ENCODE assay signal across 12 mouse cellular contexts in genomic region chr2:16365830-16366401, GRCm38 (mm10). TPM values are rescaled to one million over a fixed set of nuclear protein-coding genes. Genes with fewer than 3 reads are reported as not detected.
A peak's percentile ranks its signal among the peaks of the same experiment; 100 is the strongest.
DNase-seq lines count a peak whose midpoint lies in the region; ATAC-seq lines count a peak whose summit lies in the region.
"Had no signal": no experiment of that assay in that cellular context is flagged by ENCODE, and none has a peak within 500 bp of the region (broad histone marks: within the 10 kb centered on the region; RNA-seq: fewer than 3 reads in every experiment).

No protein-coding gene starts in this region.

- intact Hi-C loops in gastrocnemius, postnatal 14 days (cut with DNase I; ENCODE audit: low total_unique reads), result no loop called here
- intact Hi-C loops in left cerebral cortex, postnatal 36 days (cut with DNase I), result no loop called here

- peak; percentile 30 for ATAC-seq in CD4-positive, CD25-positive, alpha-beta regulatory T cell, adult 4 months
- ATAC-seq in lung, embryonic 16.5 days (ENCODE audit: low read depth), result peak; percentile 89

- no peaks in the 10 kb centered on the region for H3K27me3 ChIP-seq in lung, embryonic 16.5 days (ENCODE audit: control insufficient read depth, insufficient read depth, low read depth, low read length)
- H3K27me3 ChIP-seq: liver, embryonic 13.5 days had no signal

- H3K9ac ChIP-seq in lung, embryonic 16.5 days (ENCODE audit: low read length), result no peak overlapping the region
- H3K9ac ChIP-seq: liver, embryonic 13.5 days had no signal

- WGBS in lung, embryonic 16.5 days, result 34% methylated on average over 4 of the region's 4 CpGs

- no peaks in the 10 kb centered on the region for H3K9me3 ChIP-seq in lung, embryonic 16.5 days (ENCODE audit: control insufficient read depth, low read length)
- H3K9me3 ChIP-seq: embryonic facial prominence, embryonic 10.5 days; liver, embryonic 13.5 days had no signal

- peaks cover 3% of the 10 kb centered on the region; the same call in 1 of the 2 replicates for H3K36me3 ChIP-seq in lung, embryonic 16.5 days (ENCODE audit: control insufficient read depth, insufficient read depth, low read length)
- H3K36me3 ChIP-seq: embryonic facial prominence, embryonic 10.5 days; liver, embryonic 13.5 days had no signal

- peaks cover 14% of the 10 kb centered on the region; the same call in 1 of the 2 replicates for H3K4me1 ChIP-seq in lung, embryonic 16.5 days (replicated peaks; ENCODE audit: control insufficient read depth, insufficient read depth, low read length)

- H3K4me3 ChIP-seq in lung, embryonic 16.5 days (ENCODE audit: low read length), result no peak overlapping the region
- H3K4me3 ChIP-seq: embryonic facial prominence, embryonic 10.5 days; left cerebral cortex, adult 2 months; liver, embryonic 13.5 days had no signal

- peak; percentile 38 for DNase-seq in heart, adult 8-10 months (ENCODE audit: low spot score)
- DNase-seq in heart, postnatal 4 days, result no peak
- DNase-seq in gastrocnemius, postnatal 14 days, result peak; percentile 12
- DNase-seq in cerebellum, postnatal 4 days (ENCODE audit: low spot score in 2 of 2), result no peak
- no peak for DNase-seq in left cerebral cortex, postnatal 36 days (ENCODE audit: low spot score in 2 of 2)
- no peak for DNase-seq in adrenal gland, postnatal 14 days
- DNase-seq: adrenal gland, adult 2 months; liver, embryonic 13.5 days had no signal

- peak overlapping the region; percentile 36; the same call in 1 of the 2 replicates for H3K27ac ChIP-seq in lung, embryonic 16.5 days (ENCODE audit: low read length)
- H3K27ac ChIP-seq: embryonic facial prominence, embryonic 10.5 days; left cerebral cortex, adult 2 months; liver, embryonic 13.5 days had no signal

- no peak overlapping the region for H3K4me2 ChIP-seq in lung, embryonic 16.5 days (ENCODE audit: low read depth, low read length)
- H3K4me2 ChIP-seq: liver, embryonic 13.5 days had no signal

RNA-seq across cellular contexts. Expression of gene Plxdc2, which starts 9.8 kb away (rescaled TPM):
- total RNA-seq in heart, adult 8-10 months (2022), result 10 to 100 TPM; 16.7 to 20.7 (median 18.2) TPM
- 10 to 100 TPM; 14.4 to 15.9 TPM for total RNA-seq in heart, postnatal 4 days (2021)
- polyA plus RNA-seq in CD4-positive, CD25-positive, alpha-beta regulatory T cell, adult 4 months (2017; shearing (Covaris generic)), result 1 to 10 TPM; 1.4 to 2.3 TPM
- total RNA-seq in gastrocnemius, postnatal 14 days (2021), result 10 to 100 TPM; 22.5 to 27.9 TPM
- 70.1 TPM in 2 replicates for polyA plus RNA-seq in lung, embryonic 16.5 days (2015; fragmentation: Nextera tagmentation; extraction: Ambion mirVana)
- 10 to 100 TPM; 31.5 to 33.2 TPM for total RNA-seq in left cerebral cortex, postnatal 36 days (2021)
- total RNA-seq in adrenal gland, postnatal 14 days (2021), result 15.9 and 22.1 TPM in 2 replicates

Comparison
In these comparisons a context has a peak if more than half of its experiments do, and no peak if none do; other contexts are left out.
1. DNase-seq: peak in heart, adult 8-10 months (single experiment) and gastrocnemius, postnatal 14 days (single experiment); none in heart, postnatal 4 days (single experiment), cerebellum, postnatal 4 days (0 of 2), left cerebral cortex, postnatal 36 days (0 of 2) and adrenal gland, postnatal 14 days (single experiment).